9 mouse cellular contexts compared by ENCODE assay signal in the genomic region with DNA sequence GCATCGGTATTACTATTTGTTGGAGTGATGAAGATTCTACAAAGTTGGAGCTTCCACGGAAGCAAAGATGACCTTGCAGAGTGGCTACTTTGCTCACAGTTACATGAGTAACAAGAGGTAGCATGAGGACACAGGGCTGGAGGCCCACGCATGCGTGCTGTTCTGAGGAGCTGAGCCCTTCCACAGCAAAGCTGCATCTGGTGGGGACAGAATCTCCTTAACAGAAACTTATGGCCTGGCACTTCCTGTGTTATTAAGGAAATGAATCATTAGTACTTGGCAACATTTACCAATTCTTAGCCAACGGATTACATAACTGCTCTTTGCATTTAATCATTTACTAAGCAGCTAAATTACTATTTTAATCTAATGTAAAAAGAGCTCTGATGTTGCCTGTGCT.
DNase-seq lines count a peak whose midpoint lies in the region; ATAC-seq and TF ChIP-seq lines count a peak whose summit lies in the region.
"Had no signal": no experiment of that assay in that cellular context is flagged by ENCODE, and none has a peak within 500 bp of the region (broad histone marks: within the 10 kb centered on the region; RNA-seq: fewer than 3 reads in every experiment).

No protein-coding gene starts in this region.

- no peak for ATAC-seq in liver, embryonic 12.5 days
- ATAC-seq in hindbrain, embryonic 16.5 days: no peak

- no peak overlapping the region for H3K4me3 ChIP-seq in liver, adult 2 months (ENCODE audit: insufficient read depth, low read depth, low read length)
- no peak overlapping the region for H3K4me3 ChIP-seq in liver, embryonic 12.5 days
- H3K4me3 ChIP-seq in small intestine, adult 2 months (ENCODE audit: low read depth, low read length): no peak overlapping the region
- no peak overlapping the region for H3K4me3 ChIP-seq in hindbrain, embryonic 16.5 days (ENCODE audit: low read length)
- H3K4me3 ChIP-seq in cerebellum, adult 2 months (replicated peaks; ENCODE audit: insufficient read depth, low read depth, low read length): no peak overlapping the region
- H3K4me3 ChIP-seq: neural tube, embryonic 13.5 days had no signal

- DNase-seq in liver, adult 2 months (ENCODE audit: extremely low read depth, low read depth, low spot score): peak; percentile 74
- DNase-seq in heart, postnatal 4 days: peak; percentile 23
- DNase-seq in left cerebral cortex, postnatal 14 days (ENCODE audit: low spot score in 2 of 2): peak; percentile 47 to 52
- DNase-seq in thymus, postnatal 36 days: no peak
- no peak for DNase-seq in cerebellum, adult 2 months

- H3K4me1 ChIP-seq in liver, adult 2 months (ENCODE audit: control insufficient read depth, insufficient read depth, low read length): peaks cover 6% of the 10 kb centered on the region
- no peaks in the 10 kb centered on the region for H3K4me1 ChIP-seq in liver, embryonic 12.5 days
- H3K4me1 ChIP-seq in small intestine, adult 2 months (ENCODE audit: control insufficient read depth, insufficient read depth, insufficient read length, low read length): peaks cover 14% of the 10 kb centered on the region; the same call in 1 of the 2 replicates
- no peaks in the 10 kb centered on the region for H3K4me1 ChIP-seq in hindbrain, embryonic 16.5 days (ENCODE audit: control insufficient read depth, insufficient read depth, low read depth, low read length)
- no peaks in the 10 kb centered on the region for H3K4me1 ChIP-seq in cerebellum, adult 2 months (ENCODE audit: control insufficient read depth, insufficient read depth, low read length)
- H3K4me1 ChIP-seq: neural tube, embryonic 13.5 days had no signal

- no peaks in the 10 kb centered on the region for H3K79me2 ChIP-seq in liver, adult 2 months (ENCODE audit: control insufficient read depth, insufficient read depth, low read length)

- 33% methylated on average over 5 of the region's 5 CpGs for WGBS in liver, adult 2 months
- 65% methylated on average over 5 of the region's 5 CpGs for WGBS in liver, embryonic 12.5 days (ENCODE audit: insufficient replicate concordance)
- WGBS in small intestine, adult 2 months: 17% methylated on average over 5 of the region's 5 CpGs
- 70% methylated on average over 5 of the region's 5 CpGs for WGBS in hindbrain, embryonic 16.5 days
- 74% methylated on average over 5 of the region's 5 CpGs for WGBS in cerebellum, adult 2 months

- H3K36me3 ChIP-seq in liver, adult 2 months (ENCODE audit: control insufficient read depth, insufficient read depth, low read length): no peaks in the 10 kb centered on the region
- no peaks in the 10 kb centered on the region for H3K36me3 ChIP-seq in liver, embryonic 12.5 days
- no peaks in the 10 kb centered on the region for H3K36me3 ChIP-seq in small intestine, adult 2 months (ENCODE audit: control insufficient read depth, insufficient read depth, low read length)
- no peaks in the 10 kb centered on the region for H3K36me3 ChIP-seq in hindbrain, embryonic 16.5 days (ENCODE audit: control insufficient read depth, insufficient read depth, low read length)
- H3K36me3 ChIP-seq: neural tube, embryonic 13.5 days had no signal

- intact Hi-C loops in left cerebral cortex, postnatal 14 days (cut with DNase I): no loop called here

- H3K27ac ChIP-seq in liver, adult 2 months (replicated peaks; ENCODE audit: insufficient read depth, low read depth, low read length): no peak overlapping the region
- H3K27ac ChIP-seq in liver, embryonic 12.5 days: no peak overlapping the region
- peak overlapping the region; percentile 26; the same call in 1 of the 2 replicates for H3K27ac ChIP-seq in small intestine, adult 2 months (ENCODE audit: insufficient read depth, low read depth, low read length)
- no peak overlapping the region for H3K27ac ChIP-seq in hindbrain, embryonic 16.5 days (ENCODE audit: low read depth, low read length)
- no peak overlapping the region for H3K27ac ChIP-seq in cerebellum, adult 2 months (ENCODE audit: insufficient read depth, low read length)
- H3K27ac ChIP-seq: neural tube, embryonic 13.5 days had no signal

- H3K27me3 ChIP-seq in liver, adult 2 months (ENCODE audit: control insufficient read depth, insufficient read depth, low read length): no peaks in the 10 kb centered on the region
- no peaks in the 10 kb centered on the region for H3K27me3 ChIP-seq in liver, embryonic 12.5 days (replicated peaks)
- no peaks in the 10 kb centered on the region for H3K27me3 ChIP-seq in small intestine, adult 2 months (ENCODE audit: control insufficient read depth, insufficient read depth, low read length)
- no peaks in the 10 kb centered on the region for H3K27me3 ChIP-seq in hindbrain, embryonic 16.5 days (replicated peaks; ENCODE audit: control insufficient read depth, insufficient read depth, low read length)
- H3K27me3 ChIP-seq in cerebellum, adult 2 months (ENCODE audit: control insufficient read depth, insufficient read depth, low read length): no peaks in the 10 kb centered on the region
- H3K27me3 ChIP-seq: neural tube, embryonic 13.5 days had no signal

- no peak overlapping the region for H3K9ac ChIP-seq in liver, adult 2 months (ENCODE audit: low read depth, low read length)
- no peak overlapping the region for H3K9ac ChIP-seq in liver, embryonic 12.5 days
- H3K9ac ChIP-seq in hindbrain, embryonic 16.5 days (ENCODE audit: low read depth, low read length): no peak overlapping the region
- H3K9ac ChIP-seq: neural tube, embryonic 13.5 days had no signal

- TF ChIP-seq CTCF in liver, adult 2 months (IDR thresholded peaks at IDR 0.05; ENCODE audit: low read depth, low read length): no peak
- no peak for TF ChIP-seq CTCF in small intestine, adult 2 months (IDR thresholded peaks at IDR 0.05; ENCODE audit: extremely low read depth, insufficient read length, insufficient replicate concordance, low read depth, low read length)
- TF ChIP-seq CTCF in cerebellum, adult 2 months (IDR thresholded peaks at IDR 0.05; ENCODE audit: borderline replicate concordance, insufficient read depth, low read depth, low read length): no peak

- TF ChIP-seq POLR2A in liver, adult 2 months (IDR thresholded peaks at IDR 0.05; ENCODE audit: extremely low read depth, insufficient read depth, low read length): no peak
- TF ChIP-seq POLR2A in small intestine, adult 2 months (IDR thresholded peaks at IDR 0.05; ENCODE audit: low read depth, low read length): no peak
- TF ChIP-seq POLR2A in cerebellum, adult 2 months (IDR thresholded peaks at IDR 0.05; ENCODE audit: borderline replicate concordance, insufficient read depth, low read length): no peak

- H3K4me2 ChIP-seq in liver, embryonic 12.5 days: no peak overlapping the region
- H3K4me2 ChIP-seq in hindbrain, embryonic 16.5 days (ENCODE audit: low read length): no peak overlapping the region
- H3K4me2 ChIP-seq: neural tube, embryonic 13.5 days had no signal

- H3K9me3 ChIP-seq in liver, embryonic 12.5 days (replicated peaks): no peaks in the 10 kb centered on the region
- no peaks in the 10 kb centered on the region for H3K9me3 ChIP-seq in hindbrain, embryonic 16.5 days (ENCODE audit: control insufficient read depth, low read length)
- H3K9me3 ChIP-seq: neural tube, embryonic 13.5 days had no signal

Comparison
In these comparisons a context has a peak if more than half of its experiments do, and no peak if none do; other contexts are left out.
1. DNase-seq: peak in liver, adult 2 months (single experiment), heart, postnatal 4 days (single experiment) and left cerebral cortex, postnatal 14 days (2 of 2); none in thymus, postnatal 36 days (0 of 2) and cerebellum, adult 2 months (0 of 2).